Mouse (Mus musculus): ENCODE results near the gene Pgam5. TPM values are rescaled to one million over a fixed set of nuclear protein-coding genes. Genes with fewer than 3 reads are reported as not detected.
A peak's percentile ranks its signal among the peaks of the same experiment; 100 is the strongest.

Gene Pgam5
- polyA plus RNA-seq (2016; fragmentation: Nextera tagmentation; extraction: Ambion mirVana) = 102 and 105 TPM in 2 replicates

- Histone ChIP-seq H3K36me3 (replicated peaks) (peaks cover 36% of the 10 kb centered on the region), H3K4me1 (peaks cover 13% of the 10 kb centered on the region), H3K4me3 (peak within 1 kb of the TSS; percentile 95), H3K27me3 (ENCODE audit: poor library complexity, severe bottlenecking) (no peaks in the 10 kb centered on the region), H3K27ac (peak within 1 kb of the TSS; percentile 92), H3K9me3 (no peaks in the 10 kb centered on the region)
- under 1% methylated on average over 66 of the region's 66 CpGs for WGBS
- peak; percentile 95 for DNase-seq (ENCODE audit: extremely low spot score, low spot score)
Measured at GRCm38 (mm10) chr5:110269141-110270101, at the start of gene Pgam5. Gene Pgam5 (minus strand): TSS chr5:110269913.

- DNase-seq (ENCODE audit: extremely low spot score, low spot score) = no peak
- Histone ChIP-seq H3K4me1 (no peaks in the 10 kb centered on the region), H3K36me3 (replicated peaks) (peaks cover 97% of the 10 kb centered on the region), H3K27me3 (ENCODE audit: poor library complexity, severe bottlenecking) (no peaks in the 10 kb centered on the region), H3K4me3 (no peak overlapping the region), H3K27ac (no peak overlapping the region), H3K9me3 (no peaks in the 10 kb centered on the region)
- WGBS = 97% methylated on average over 3 of the region's 3 CpGs
Measured at GRCm38 (mm10) chr5:110313127-110313526, 43.4 kb upstream of the Pgam5 start.

- DNase-seq (ENCODE audit: extremely low spot score, low spot score) = no peak
- H3K9me3 ChIP-seq = no peaks in the 10 kb centered on the region
- H3K27me3 ChIP-seq (ENCODE audit: poor library complexity, severe bottlenecking) = no peaks in the 10 kb centered on the region
- peaks cover 100% of the 10 kb centered on the region for H3K36me3 ChIP-seq (replicated peaks)
- H3K4me1 ChIP-seq = no peaks in the 10 kb centered on the region
- no peak overlapping the region for H3K4me3 ChIP-seq
- no peak overlapping the region for H3K27ac ChIP-seq
- 95% methylated on average over 7 of the region's 7 CpGs for WGBS
Measured at GRCm38 (mm10) chr5:110308861-110309260, 39.1 kb upstream of the Pgam5 start.

GRCm38 (mm10) chr5:110300591-110300990 is 30.9 kb upstream of the Pgam5 start:
- no peaks in the 10 kb centered on the region for H3K4me1 ChIP-seq
- no peaks in the 10 kb centered on the region for H3K27me3 ChIP-seq (ENCODE audit: poor library complexity, severe bottlenecking)
- no peak overlapping the region for H3K4me3 ChIP-seq
- 91% methylated on average over 2 of the region's 2 CpGs for WGBS
- no peak for DNase-seq (ENCODE audit: extremely low spot score, low spot score)
- H3K9me3 ChIP-seq = no peaks in the 10 kb centered on the region
- H3K36me3 ChIP-seq (replicated peaks) = peaks cover 100% of the 10 kb centered on the region
- no peak overlapping the region for H3K27ac ChIP-seq

GRCm38 (mm10) chr5:110296637-110297036 is 26.9 kb upstream of the Pgam5 start:
- DNase-seq (ENCODE audit: extremely low spot score, low spot score) = no peak
- Histone ChIP-seq H3K36me3 (replicated peaks) (peaks cover 97% of the 10 kb centered on the region), H3K9me3 (no peaks in the 10 kb centered on the region)

GRCm38 (mm10) chr5:110291649-110292048 is 21.9 kb upstream of the Pgam5 start:
- Histone ChIP-seq H3K27ac (no peak overlapping the region), H3K9me3 (no peaks in the 10 kb centered on the region), H3K36me3 (replicated peaks) (peaks cover 75% of the 10 kb centered on the region), H3K4me3 (no peak overlapping the region), H3K4me1 (peaks cover 11% of the 10 kb centered on the region), H3K27me3 (ENCODE audit: poor library complexity, severe bottlenecking) (no peaks in the 10 kb centered on the region)
- 98% methylated on average over 1 of the region's 1 CpGs for WGBS
- no peak for DNase-seq (ENCODE audit: extremely low spot score, low spot score)

More at GRCm38 (mm10) chr5:110296637-110297036, 26.9 kb upstream of the Pgam5 start:
- Histone ChIP-seq H3K4me3 (no peak overlapping the region), H3K27me3 (ENCODE audit: poor library complexity, severe bottlenecking) (no peaks in the 10 kb centered on the region), H3K27ac (no peak overlapping the region), H3K4me1 (no peaks in the 10 kb centered on the region)
- 90% methylated on average over 1 of the region's 1 CpGs for WGBS

- Histone ChIP-seq H3K4me1 (peaks cover 28% of the 10 kb centered on the region), H3K27ac (no peak overlapping the region)
- WGBS = 80% methylated on average over 2 of the region's 2 CpGs
Measured at GRCm38 (mm10) chr5:110287084-110287475, 17.4 kb upstream of the Pgam5 start.

GRCm38 (mm10) chr5:110286446-110287083 is 16.9 kb upstream of the Pgam5 start:
- no peak for DNase-seq (ENCODE audit: extremely low spot score, low spot score)
- peak overlapping the region; percentile 95 for H3K27ac ChIP-seq
- H3K27me3 ChIP-seq (ENCODE audit: poor library complexity, severe bottlenecking) = peaks cover 23% of the 10 kb centered on the region
- peaks cover 28% of the 10 kb centered on the region for H3K4me1 ChIP-seq
- H3K36me3 ChIP-seq (replicated peaks) = peaks cover 28% of the 10 kb centered on the region
- WGBS = 5% methylated on average over 31 of the region's 31 CpGs
- peak overlapping the region; percentile 82 for H3K4me3 ChIP-seq
- H3K9me3 ChIP-seq = no peaks in the 10 kb centered on the region

More at GRCm38 (mm10) chr5:110287084-110287475, 17.4 kb upstream of the Pgam5 start:
- peak overlapping the region; percentile 82 for H3K4me3 ChIP-seq
- H3K27me3 ChIP-seq (ENCODE audit: poor library complexity, severe bottlenecking) = peaks cover 23% of the 10 kb centered on the region
- H3K36me3 ChIP-seq (replicated peaks) = peaks cover 33% of the 10 kb centered on the region
- no peaks in the 10 kb centered on the region for H3K9me3 ChIP-seq
- DNase-seq (ENCODE audit: extremely low spot score, low spot score) = no peak

GRCm38 (mm10) chr5:110285770-110286445 is 16.2 kb upstream of the Pgam5 start, which contains the start of the genes Pxmp2 and Pole:
Gene Pxmp2 (minus strand): TSS chr5:110286186.
Gene Pole (plus strand): TSS chr5:110286306.
- WGBS = under 1% methylated on average over 64 of the region's 64 CpGs
- DNase-seq (ENCODE audit: extremely low spot score, low spot score) = peak; percentile 93
- Histone ChIP-seq H3K4me3 (peak within 1 kb of the TSS; percentile 82), H3K4me1 (peaks cover 28% of the 10 kb centered on the region), H3K27ac (peak within 1 kb of the TSS; percentile 95), H3K27me3 (ENCODE audit: poor library complexity, severe bottlenecking) (peaks cover 23% of the 10 kb centered on the region), H3K9me3 (no peaks in the 10 kb centered on the region), H3K36me3 (replicated peaks) (peaks cover 21% of the 10 kb centered on the region)

GRCm38 (mm10) chr5:110285156-110285555 is 15.4 kb upstream of the Pgam5 start:
- Histone ChIP-seq H3K4me1 (peaks cover 28% of the 10 kb centered on the region), H3K4me3 (peak overlapping the region; percentile 82), H3K27ac (no peak overlapping the region), H3K27me3 (ENCODE audit: poor library complexity, severe bottlenecking) (peaks cover 23% of the 10 kb centered on the region), H3K36me3 (replicated peaks) (peaks cover 14% of the 10 kb centered on the region), H3K9me3 (no peaks in the 10 kb centered on the region)
- WGBS = 12% methylated on average over 15 of the region's 15 CpGs
- DNase-seq (ENCODE audit: extremely low spot score, low spot score) = no peak

- Histone ChIP-seq H3K27me3 (ENCODE audit: poor library complexity, severe bottlenecking) (peaks cover 23% of the 10 kb centered on the region), H3K36me3 (replicated peaks) (peaks cover 8% of the 10 kb centered on the region), H3K4me1 (peaks cover 28% of the 10 kb centered on the region), H3K27ac (no peak overlapping the region), H3K4me3 (peak overlapping the region; percentile 82; the same call in 1 of the 2 replicates), H3K9me3 (no peaks in the 10 kb centered on the region)
- peak; percentile 58 for DNase-seq (ENCODE audit: extremely low spot score, low spot score)
- WGBS = 12% methylated on average over 4 of the region's 4 CpGs
Measured at GRCm38 (mm10) chr5:110284536-110284935, 14.8 kb upstream of the Pgam5 start.

- H3K27ac ChIP-seq = no peak overlapping the region
- H3K27me3 ChIP-seq (ENCODE audit: poor library complexity, severe bottlenecking) = peaks cover 23% of the 10 kb centered on the region
- 82% methylated on average over 2 of the region's 2 CpGs for WGBS
- no peak overlapping the region for H3K4me3 ChIP-seq
- peaks cover 20% of the 10 kb centered on the region for H3K4me1 ChIP-seq
- no peaks in the 10 kb centered on the region for H3K36me3 ChIP-seq (replicated peaks)
- H3K9me3 ChIP-seq = no peaks in the 10 kb centered on the region
- no peak for DNase-seq (ENCODE audit: extremely low spot score, low spot score)
Measured at GRCm38 (mm10) chr5:110281984-110282383, 12.3 kb upstream of the Pgam5 start.

All from forebrain, embryonic 10.5 days (tissue).